Mouse (Mus musculus) limb, embryonic 11.5 days (tissue): ENCODE data around the gene Hectd1. TPM values are rescaled to one million over a fixed set of nuclear protein-coding genes. Genes with fewer than 3 reads are reported as not detected.

ENCODE experiments used
- ATAC-seq: fragments of 200-750 bp; cut with Nextera tagmentation; 2 replicates; pipeline ENCODE4 v1.8.0; 2017; ENCODE audit warnings: low read depth; ENCODE audit not compliant: insufficient number of reproducible peaks, low FRiP score, low TSS enrichment
- DNase-seq: peaks from one replicate; pipeline ENCODE4 v3.0.0-alpha.2; 2015; ENCODE audit warnings: low spot score
- H3K27ac ChIP-seq: fragments of 300-500 bp; sonication (generic); replicated peaks from 2 replicates; pipeline ENCODE4 v1.5.1; 2014; ENCODE audit warnings: low read depth, mild to moderate bottlenecking, low read length
- H3K27me3 ChIP-seq: fragments of 300-500 bp; sonication (generic); 2 replicates; pipeline ENCODE4 v1.6.1; 2014; ENCODE audit warnings: mild to moderate bottlenecking, low read length, mixed read lengths; ENCODE audit not compliant: control insufficient read depth, insufficient read depth
- H3K36me3 ChIP-seq: fragments of 300-500 bp; sonication (generic); 2 replicates; pipeline ENCODE4 v1.6.1; 2014; ENCODE audit warnings: mild to moderate bottlenecking, low read length, moderate library complexity, mixed read lengths; ENCODE audit not compliant: control insufficient read depth, insufficient read depth
- H3K4me1 ChIP-seq: fragments of 300-500 bp; sonication (generic); 2 replicates; pipeline ENCODE4 v1.6.1; 2014; ENCODE audit warnings: low read length, mixed read lengths; ENCODE audit not compliant: control insufficient read depth, insufficient read depth
- H3K4me2 ChIP-seq: fragments of 300-500 bp; sonication (generic); 2 replicates; pipeline ENCODE4 v1.6.1; 2014; ENCODE audit warnings: low read depth, mild to moderate bottlenecking, moderate library complexity; ENCODE audit not compliant: severe bottlenecking
- H3K4me3 ChIP-seq: fragments of 300-500 bp; sonication (generic); 2 replicates; pipeline ENCODE4 v1.5.1; 2014; ENCODE audit warnings: low read depth, low read length
- H3K9ac ChIP-seq: fragments of 300-500 bp; sonication (generic); 2 replicates; pipeline ENCODE4 v1.6.1; 2014; ENCODE audit warnings: mild to moderate bottlenecking, low read length
- H3K9me3 ChIP-seq: fragments of 300-500 bp; sonication (generic); 2 replicates; pipeline ENCODE4 v1.6.1; 2016; ENCODE audit warnings: low read length; ENCODE audit not compliant: control insufficient read depth
- WGBS: fragments of 180-500 bp; shearing (Covaris S2); extraction: QIAGEN DNeasy Blood & Tissue Kit; methylation state at CpG from one replicate; pipeline ENCODE4 v1.1.7; 2014; 5-methylcytosine and 5-hydroxymethylcytosine counted together
- polyA plus RNA-seq: library from polyadenylated mRNA; unstranded; fragments of >200 nt; fragmentation: Nextera tagmentation; extraction: Ambion mirVana; gene quantifications from 2 replicates; pipeline ENCODE4 v1.2.1, GENCODE M21; 2014

Hectd1 gene
- polyA plus RNA-seq, 1 experiment from 2014 or later = 40.0 TPM

DNA sequence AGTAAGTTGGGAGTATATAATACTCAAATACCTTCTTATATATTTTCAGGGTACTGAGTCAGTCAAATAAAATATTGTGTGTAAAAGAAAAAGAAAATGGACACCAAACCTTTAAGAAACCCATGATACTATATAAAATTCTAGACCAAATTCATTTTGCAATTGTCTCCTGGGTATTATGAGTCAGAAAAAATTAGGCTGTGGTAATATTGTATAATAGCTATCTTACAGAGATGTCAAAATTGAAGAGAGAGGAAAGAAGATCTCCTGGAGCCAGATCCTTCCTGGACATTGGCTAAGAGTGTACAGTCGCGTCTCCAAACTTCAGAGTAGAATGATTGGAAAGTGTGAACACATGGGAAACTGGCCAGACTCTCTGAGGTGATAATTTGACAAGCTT is 133.2 kb downstream of the Hectd1 start:
- H3K9ac ChIP-seq = no peak overlapping the region
- no peaks in the 10 kb centered on the region for H3K9me3 ChIP-seq
- no peak overlapping the region for H3K4me2 ChIP-seq
- no peaks in the 10 kb centered on the region for H3K27me3 ChIP-seq
- no peak overlapping the region for H3K27ac ChIP-seq
- H3K36me3 ChIP-seq = no peaks in the 10 kb centered on the region
- 91% methylated on average over 2 of the region's 2 CpGs for WGBS
- H3K4me3 ChIP-seq = no peak overlapping the region
- DNase-seq (no peak), ATAC-seq (no peak)
- H3K4me1 ChIP-seq = no peaks in the 10 kb centered on the region

- no peak for ATAC-seq
- no peaks in the 10 kb centered on the region for H3K36me3 ChIP-seq
- no peaks in the 10 kb centered on the region for H3K9me3 ChIP-seq
- H3K27me3 ChIP-seq = no peaks in the 10 kb centered on the region
- H3K4me3 ChIP-seq = no peak overlapping the region
- no peak for DNase-seq
- H3K27ac ChIP-seq = no peak overlapping the region
- no peak overlapping the region for H3K9ac ChIP-seq
- H3K4me1 ChIP-seq = no peaks in the 10 kb centered on the region
- WGBS = 86% methylated on average over 1 of the region's 1 CpGs
- H3K4me2 ChIP-seq = no peak overlapping the region
Observed at GRCm38 (mm10) chr12:51694966-51695365, 134.4 kb downstream of the Hectd1 start.

- Histone ChIP-seq H3K4me1 (no peaks in the 10 kb centered on the region), H3K27ac (no peak overlapping the region)
- no peak for ATAC-seq
Observed at GRCm38 (mm10) chr12:51694096-51694495, 135.2 kb downstream of the Hectd1 start.

More at GRCm38 (mm10) chr12:51694096-51694495, 135.2 kb downstream of the Hectd1 start:
- no peak for DNase-seq
- H3K36me3 ChIP-seq = no peaks in the 10 kb centered on the region
- H3K9me3 ChIP-seq = no peaks in the 10 kb centered on the region
- no peaks in the 10 kb centered on the region for H3K27me3 ChIP-seq
- H3K4me2 ChIP-seq = no peak overlapping the region
- H3K9ac ChIP-seq = no peak overlapping the region
- no peak overlapping the region for H3K4me3 ChIP-seq

Other genes starting within 250 kb of the Hectd1 start
- gene Coch, start 236.2 kb downstream of the Hectd1 start, polyA plus RNA-seq = 1.3 and 1.5 TPM in 2 replicates
- gene Ap4s1, start 138.5 kb downstream of the Hectd1 start, polyA plus RNA-seq = 37.8 and 38.5 TPM in 2 replicates
- 49.7 and 56.0 TPM in 2 replicates for gene Strn3, start 137.6 kb downstream of the Hectd1 start, polyA plus RNA-seq
- 10.6 and 12.6 TPM in 2 replicates for gene Heatr5a, start 141.8 kb upstream of the Hectd1 start, polyA plus RNA-seq
- 22.7 and 23.9 TPM in 2 replicates for gene Dtd2, start 177.0 kb upstream of the Hectd1 start, polyA plus RNA-seq
- not detected in 2 replicates for gene Gpr33, start 198.5 kb upstream of the Hectd1 start, polyA plus RNA-seq